Mouse (Mus musculus): ENCODE results near the gene Jaml.

GRCm38 (mm10) chr9:45034526-45034925 lies 44.5 kb upstream of the Jaml start:
- TF ChIP-seq CTCF (IDR thresholded peaks at IDR 0.05; ENCODE audit: borderline replicate concordance, control insufficient read depth, extremely low read depth, insufficient read depth, low read length, poor library complexity) (no peak), POLR2A (IDR thresholded peaks at IDR 0.05; ENCODE audit: control insufficient read depth, extremely low read depth, insufficient read depth, low read length, poor library complexity) (no peak)
